Mouse (Mus musculus) adipocyte (in vitro differentiated cells): ENCODE results near the gene Hoxc13.

Experiments
- DNase-seq: peaks from one replicate; pipeline ENCODE4 v3.0.0-alpha.2; 2016; ENCODE audit warnings: low spot score

Gene Hoxc13

DNA sequence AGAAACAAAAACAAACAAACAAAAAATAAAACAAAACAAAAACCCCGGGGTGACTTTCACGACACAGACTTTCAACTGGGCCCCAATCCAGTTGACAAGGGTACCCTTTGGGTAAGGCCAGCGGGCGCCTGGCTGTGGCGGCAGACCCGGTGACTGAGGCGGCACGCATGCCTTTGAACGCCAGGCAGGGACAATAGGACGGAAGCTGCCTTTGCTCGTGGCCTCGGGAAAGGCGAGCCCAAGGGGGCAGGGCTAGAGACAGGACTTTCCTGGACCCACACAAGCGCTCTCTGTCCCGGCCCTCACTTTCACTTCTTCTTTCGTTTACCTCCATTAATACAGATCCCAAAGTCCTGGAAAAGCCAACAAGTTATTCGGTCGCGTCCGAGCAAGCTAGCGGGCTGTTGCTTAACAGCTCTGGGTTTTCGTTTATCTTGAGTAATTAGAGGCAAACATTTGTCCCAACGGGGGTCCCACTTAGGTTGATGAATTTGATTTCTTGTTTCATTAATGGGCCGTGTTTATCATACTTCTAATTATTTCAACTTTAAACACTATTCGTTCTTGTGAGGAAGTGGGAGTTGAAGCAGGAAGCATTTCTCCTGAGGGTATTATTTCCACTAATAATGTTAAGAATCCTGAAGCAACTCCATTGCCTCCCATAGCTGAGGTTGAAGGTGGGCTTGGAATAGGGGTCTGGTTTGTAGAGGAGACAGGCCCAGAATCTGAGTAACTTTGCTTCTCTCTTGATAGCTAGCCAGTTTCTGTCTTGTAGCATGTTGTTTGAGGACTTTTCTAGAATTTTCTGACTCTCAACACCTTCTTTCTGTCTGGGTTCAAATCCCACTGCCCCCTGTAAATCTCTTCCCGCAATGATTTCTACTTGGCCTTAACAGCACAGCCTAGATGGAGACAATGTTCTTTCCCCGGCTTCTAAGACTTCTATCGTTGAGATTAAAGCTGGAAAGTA, 43.1 kb downstream of the Hoxc13 start:
- DNase-seq, result no peak

- DNase-seq, result no peak
Measured at GRCm38 (mm10) chr15:102965003-102965891, 44.3 kb downstream of the Hoxc13 start.

DNA sequence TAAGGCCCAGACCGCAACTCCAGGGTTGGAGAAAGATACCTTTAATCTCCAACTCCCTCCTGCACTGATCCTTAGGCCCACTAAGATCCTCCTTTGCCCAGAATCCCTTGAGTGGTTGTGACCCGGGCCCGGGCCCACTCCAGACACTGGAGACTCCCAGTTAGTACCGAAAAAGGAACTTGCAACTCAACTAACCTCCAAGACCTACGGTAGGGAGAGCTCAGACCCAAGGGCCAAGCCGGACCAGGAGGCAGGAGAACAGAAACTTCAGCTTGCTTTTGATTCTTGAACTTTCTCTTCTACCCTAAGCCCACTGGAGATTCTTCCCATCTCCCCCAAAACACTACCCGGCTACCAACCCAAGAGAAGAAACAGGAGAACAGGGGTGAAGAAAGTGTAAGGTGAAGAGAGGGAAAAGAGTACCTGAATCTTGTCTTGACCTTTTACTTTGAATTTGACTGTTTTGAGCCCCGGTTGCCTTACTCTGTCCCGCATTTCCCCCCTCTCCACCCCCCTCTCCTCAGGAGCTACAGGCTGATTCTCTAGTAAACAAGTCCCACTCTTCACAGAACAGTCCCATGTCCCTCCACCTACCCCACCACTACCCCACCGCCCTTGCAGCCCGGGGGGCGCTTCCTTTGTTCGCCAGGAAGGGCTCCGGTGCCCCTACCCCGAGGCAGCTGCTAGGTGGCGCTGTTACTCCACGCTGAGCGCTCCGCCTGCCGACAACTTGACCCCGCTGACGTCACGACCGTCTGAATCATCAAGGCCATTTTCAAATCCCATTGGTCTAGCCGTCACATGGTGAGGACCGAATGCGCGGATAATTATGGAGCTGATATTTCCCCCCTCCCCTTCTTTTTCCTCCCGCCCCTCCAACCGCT, 45.2 kb downstream of the Hoxc13 start:
- DNase-seq, result no peak

DNA sequence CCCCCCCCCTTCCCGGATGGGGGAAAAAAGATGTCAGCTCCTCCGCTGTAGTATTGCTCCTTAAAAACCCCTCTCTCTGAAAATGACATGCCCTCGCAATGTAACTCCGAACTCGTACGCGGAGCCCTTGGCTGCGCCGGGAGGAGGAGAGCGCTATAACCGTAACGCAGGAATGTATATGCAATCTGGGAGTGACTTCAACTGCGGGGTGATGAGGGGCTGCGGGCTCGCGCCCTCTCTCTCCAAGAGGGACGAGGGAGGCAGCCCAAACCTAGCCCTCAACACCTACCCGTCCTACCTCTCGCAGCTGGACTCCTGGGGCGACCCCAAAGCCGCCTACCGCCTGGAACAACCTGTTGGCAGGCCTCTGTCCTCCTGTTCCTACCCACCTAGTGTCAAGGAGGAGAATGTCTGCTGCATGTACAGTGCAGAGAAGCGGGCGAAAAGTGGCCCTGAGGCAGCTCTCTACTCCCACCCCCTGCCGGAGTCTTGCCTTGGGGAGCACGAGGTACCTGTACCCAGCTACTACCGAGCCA, 45.9 kb downstream of the Hoxc13 start, which contains the start of gene Hoxc10:
TSS of gene Hoxc10 (plus strand) at position 21 of the 536 bp plus-strand sequence.
- DNase-seq, result no peak

DNA sequence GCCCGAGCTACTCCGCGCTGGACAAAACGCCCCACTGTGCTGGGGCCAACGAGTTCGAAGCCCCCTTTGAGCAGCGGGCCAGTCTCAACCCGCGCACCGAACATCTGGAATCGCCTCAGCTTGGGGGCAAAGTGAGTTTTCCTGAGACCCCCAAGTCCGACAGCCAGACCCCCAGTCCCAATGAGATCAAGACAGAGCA, 46.3 kb downstream of the Hoxc13 start, which contains the start of gene Hoxc5:
TSS of gene Hoxc5 (plus strand) at position 132 of the 199 bp plus-strand sequence.
- no peak for DNase-seq

DNA sequence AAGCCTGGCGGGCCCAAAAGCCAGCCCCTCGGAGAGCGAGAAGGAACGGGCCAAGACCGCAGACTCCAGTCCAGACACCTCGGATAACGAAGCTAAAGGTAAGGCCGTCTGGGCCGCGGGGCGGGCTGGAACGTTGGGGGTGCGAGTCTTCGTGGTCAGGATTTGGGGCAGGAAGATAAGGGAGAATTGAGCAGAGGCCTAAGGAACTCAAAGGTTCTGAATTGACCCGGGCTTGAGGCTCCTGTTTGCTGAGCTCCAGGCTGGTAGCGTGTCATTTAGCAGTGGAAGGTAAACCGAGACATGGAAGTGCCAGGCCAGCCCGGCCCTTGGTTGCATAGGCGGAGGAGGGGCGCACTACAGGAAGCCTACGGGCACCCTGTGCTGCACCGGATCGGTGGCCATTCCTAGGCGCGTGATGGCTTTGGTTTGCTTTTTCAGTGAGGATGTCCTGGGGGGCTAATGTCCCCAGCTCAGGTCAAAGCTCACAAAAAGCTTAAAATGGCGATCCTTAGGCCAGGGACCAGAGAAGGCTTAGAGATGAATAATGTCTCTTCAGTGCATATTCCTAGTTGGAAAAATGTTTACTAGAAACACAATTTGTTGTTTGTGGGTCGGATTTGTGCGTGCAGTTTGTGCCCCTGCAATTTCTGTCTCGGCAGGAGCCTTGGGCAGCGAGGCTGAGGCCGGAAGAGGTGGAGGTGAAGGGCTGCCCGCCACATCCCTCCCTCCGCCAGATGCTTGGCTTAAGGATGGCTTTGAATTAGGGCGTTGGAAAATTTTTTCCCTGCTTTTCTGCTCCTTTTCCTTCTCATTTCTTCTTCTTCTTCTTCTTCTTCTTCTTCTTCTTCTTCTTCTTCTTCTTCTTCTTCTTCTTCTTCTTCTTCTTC, 46.9 kb downstream of the Hoxc13 start:
- DNase-seq, result no peak

GRCm38 (mm10) chr15:102969296-102969695, 48.4 kb downstream of the Hoxc13 start:
- no peak for DNase-seq

DNA sequence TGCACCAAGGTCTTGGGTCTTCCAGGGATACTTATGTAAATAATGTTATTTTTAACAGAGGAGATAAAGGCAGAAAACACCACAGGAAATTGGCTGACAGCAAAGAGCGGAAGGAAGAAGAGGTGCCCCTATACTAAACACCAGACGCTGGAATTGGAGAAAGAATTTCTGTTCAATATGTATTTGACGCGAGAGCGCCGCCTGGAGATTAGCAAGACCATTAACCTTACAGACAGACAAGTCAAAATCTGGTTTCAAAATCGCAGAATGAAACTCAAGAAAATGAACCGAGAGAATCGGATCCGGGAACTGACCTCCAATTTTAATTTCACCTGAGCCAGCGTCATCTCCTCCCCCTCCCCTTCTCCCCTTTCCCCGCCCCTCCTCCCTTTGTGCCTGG, 49.8 kb downstream of the Hoxc13 start:
- DNase-seq, result peak; percentile 73

- no peak for DNase-seq
Measured at GRCm38 (mm10) chr15:102972254-102972653, 51.4 kb downstream of the Hoxc13 start.

DNA sequence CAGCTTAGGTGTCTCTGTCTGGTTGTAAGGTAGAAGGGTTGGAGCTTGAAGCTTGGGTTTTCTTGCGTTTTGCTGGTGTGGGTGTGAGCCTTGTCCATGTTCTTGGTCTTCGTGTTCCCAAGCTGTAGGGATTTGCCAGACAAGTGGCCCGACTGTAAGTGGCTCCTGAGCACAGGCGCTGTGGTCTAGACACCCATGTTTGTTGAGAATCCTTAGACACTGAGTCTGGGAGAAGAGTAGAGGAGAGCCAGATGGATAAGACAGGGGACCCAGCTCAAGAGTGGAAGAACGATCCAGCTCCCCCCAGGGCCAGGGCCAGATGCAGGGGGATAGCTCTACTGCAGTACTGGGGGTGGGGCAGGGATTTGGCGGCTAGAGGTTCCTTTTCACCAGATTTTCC, 51.9 kb downstream of the Hoxc13 start:
- DNase-seq, result no peak

- DNase-seq, result no peak
Measured at GRCm38 (mm10) chr15:102975034-102975433, 54.1 kb downstream of the Hoxc13 start.

DNA sequence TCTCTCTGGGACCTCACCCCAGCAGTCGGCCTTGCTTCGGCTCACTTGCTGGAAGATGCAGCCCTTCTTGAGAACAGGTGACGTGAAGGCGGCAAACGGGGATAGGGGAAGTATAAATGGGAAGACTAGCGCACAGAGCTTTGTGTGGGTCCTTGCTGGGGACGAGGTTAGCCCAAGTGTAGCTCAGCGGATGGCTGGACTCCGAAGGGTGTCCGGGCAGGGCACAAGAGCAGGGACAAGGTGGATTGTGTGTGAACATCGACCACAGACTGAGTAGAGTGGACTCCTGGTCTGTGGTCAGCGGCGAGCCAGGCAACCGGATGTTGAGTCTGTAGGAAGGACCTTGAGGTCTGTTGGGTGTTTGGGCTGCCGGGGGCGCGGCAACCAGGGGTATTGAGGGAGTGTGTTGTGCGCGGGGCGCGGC, 54.8 kb downstream of the Hoxc13 start:
- no peak for DNase-seq

- no peak for DNase-seq
Measured at GRCm38 (mm10) chr15:102976171-102976570, 55.3 kb downstream of the Hoxc13 start, which contains the start of gene Hoxc9. Gene Hoxc9 (plus strand): TSS chr15:102976439.

DNA sequence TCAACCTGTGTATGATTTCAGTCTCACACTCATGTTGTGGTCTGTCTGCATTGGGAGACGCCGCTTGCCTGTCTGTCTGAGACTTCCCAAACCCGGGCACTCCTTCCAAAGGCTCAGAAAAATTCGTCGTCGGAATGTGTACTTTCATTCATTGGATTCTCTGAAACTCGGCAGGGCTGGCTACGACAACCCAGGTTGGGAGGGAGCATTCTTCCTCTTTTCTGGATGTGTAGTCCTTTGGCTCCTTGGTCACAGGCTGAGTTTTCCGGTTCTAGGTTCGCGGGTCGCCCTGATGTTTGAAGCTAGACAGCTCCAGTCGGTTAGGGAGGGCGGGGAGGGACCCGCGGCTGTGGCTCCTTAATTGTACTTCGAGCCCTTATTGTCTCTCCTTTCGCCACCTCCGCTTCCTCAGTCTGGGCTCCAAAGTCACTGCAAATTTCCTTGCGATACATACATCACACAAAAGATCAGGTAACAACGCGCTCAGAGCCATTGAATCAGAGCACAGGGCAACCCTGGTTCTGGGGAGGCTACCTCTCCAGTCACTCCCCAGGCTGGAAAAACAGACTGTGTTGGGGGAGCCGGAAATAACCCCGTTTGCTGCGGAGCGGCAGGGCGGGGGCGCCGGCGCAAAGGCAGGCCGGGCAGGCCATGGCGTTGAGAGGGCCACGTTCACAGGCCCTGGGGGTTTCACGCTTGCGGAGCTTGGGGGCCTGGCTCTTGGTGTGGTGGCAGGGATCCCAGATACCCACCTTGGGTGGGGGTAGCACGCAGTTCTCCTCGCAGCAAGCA, 55.9 kb downstream of the Hoxc13 start:
- no peak for DNase-seq

DNA sequence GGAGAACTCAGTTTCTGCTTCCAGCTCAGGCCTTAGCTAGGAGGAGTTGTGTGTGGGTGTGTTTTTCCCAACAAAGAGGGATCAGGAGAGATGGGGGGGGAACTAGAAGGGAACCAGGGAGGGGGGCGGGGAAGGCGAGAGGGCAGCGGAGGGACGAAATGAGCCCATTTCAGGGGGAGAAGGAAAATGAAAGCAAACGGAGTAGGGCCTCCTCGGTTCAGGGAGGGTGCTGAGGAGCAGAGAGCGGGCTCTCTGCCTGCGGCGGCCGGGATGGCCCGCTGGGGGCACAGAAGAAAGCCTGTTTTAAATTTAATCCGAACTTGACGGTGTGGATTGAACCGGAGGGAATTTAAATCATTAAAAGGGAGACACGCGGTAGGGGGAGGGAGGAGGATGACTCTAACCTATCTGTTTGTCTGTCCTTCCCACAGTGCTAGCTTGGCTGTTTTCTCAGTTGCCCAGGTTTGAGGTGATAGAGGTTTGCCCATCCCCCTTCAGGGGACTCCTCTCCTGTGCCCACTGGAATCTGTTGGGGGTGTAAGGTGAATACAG, 56.6 kb downstream of the Hoxc13 start:
- no peak for DNase-seq
